Mouse (Mus musculus) olfactory bulb, adult 2 months (tissue): ENCODE measurements around the gene Frmd8. TPM values are rescaled to one million over a fixed set of nuclear protein-coding genes. Genes with fewer than 3 reads are reported as not detected.

ENCODE experiments used
- H3K27ac ChIP-seq: fragments of 200-500 bp; 2 replicates; pipeline ENCODE4 v1.5.1; 2012; ENCODE audit warnings: low read depth, low read length; ENCODE audit not compliant: insufficient read depth
- H3K4me1 ChIP-seq: fragments of 200-500 bp; 2 replicates; pipeline ENCODE4 v1.6.1; 2012; ENCODE audit warnings: low read length; ENCODE audit not compliant: control insufficient read depth, insufficient read depth
- H3K4me3 ChIP-seq: fragments of 200-500 bp; 2 replicates; pipeline ENCODE4 v1.5.1; 2012; ENCODE audit warnings: mild to moderate bottlenecking, low read depth, low read length, moderate library complexity; ENCODE audit not compliant: insufficient read depth
- CTCF ChIP-seq: fragments of 200-500 bp; IDR thresholded peaks from 2 replicates; pipeline ENCODE4 v1.5.1; 2012; ENCODE audit warnings: low read depth, mild to moderate bottlenecking, low read length, moderate library complexity; ENCODE audit not compliant: insufficient read depth
- POLR2A ChIP-seq: fragments of 200-500 bp; IDR thresholded peaks from 2 replicates; pipeline ENCODE4 v1.6.1; 2012; ENCODE audit warnings: mild to moderate bottlenecking, low read depth, low read length, moderate library complexity; ENCODE audit not compliant: insufficient read depth
- WGBS: fragments of 180-500 bp; shearing (Covaris S2); methylation state at CpG from one replicate; pipeline ENCODE4 v1.1.7; 2018; 5-methylcytosine and 5-hydroxymethylcytosine counted together
- polyA plus RNA-seq: library from polyadenylated mRNA; stranded (reverse); fragments of >200 nt; gene quantifications from 2 replicates; pipeline ENCODE4 v1.2.4, GENCODE M21; 2012; ENCODE audit warnings: low replicate concordance; ENCODE audit not compliant: missing spikeins, insufficient read depth, insufficient read length

Frmd8 gene
- polyA plus RNA-seq, 1 experiment: not detected

- no peak overlapping the region for H3K27ac ChIP-seq
- peaks cover 44% of the 10 kb centered on the region for H3K4me1 ChIP-seq
- H3K4me3 ChIP-seq: peak overlapping the region; percentile 69
- WGBS: 4% methylated on average over 13 of the region's 13 CpGs
- TF ChIP-seq CTCF (no peak), POLR2A (no peak)
These were observed 594 bp downstream of the Frmd8 start for GRCm38 (mm10) chr19:5874391-5874968.

GRCm38 (mm10) chr19:5872931-5873556, 2.0 kb downstream of the Frmd8 start:
- 91% methylated on average over 19 of the region's 19 CpGs for WGBS
- TF ChIP-seq CTCF (no peak), POLR2A (no peak)
- H3K27ac ChIP-seq: no peak overlapping the region
- H3K4me1 ChIP-seq: peaks cover 33% of the 10 kb centered on the region
- H3K4me3 ChIP-seq: no peak overlapping the region

- peaks cover 28% of the 10 kb centered on the region for H3K4me1 ChIP-seq
- WGBS: 87% methylated on average over 4 of the region's 4 CpGs
- TF ChIP-seq CTCF: no peak
- no peak for TF ChIP-seq POLR2A
These were observed 2.5 kb downstream of the Frmd8 start for GRCm38 (mm10) chr19:5872528-5872927.

GRCm38 (mm10) chr19:5871683-5872082, 3.4 kb downstream of the Frmd8 start:
- peaks cover 23% of the 10 kb centered on the region for H3K4me1 ChIP-seq
- no peak overlapping the region for H3K27ac ChIP-seq
- no peak for TF ChIP-seq CTCF
- TF ChIP-seq POLR2A: no peak
- H3K4me3 ChIP-seq: no peak overlapping the region
- WGBS: 59% methylated on average over 6 of the region's 6 CpGs

More at GRCm38 (mm10) chr19:5872528-5872927, 2.5 kb downstream of the Frmd8 start:
- no peak overlapping the region for H3K27ac ChIP-seq
- no peak overlapping the region for H3K4me3 ChIP-seq

- no peak for TF ChIP-seq CTCF
- no peak for TF ChIP-seq POLR2A
- H3K4me3 ChIP-seq: no peak overlapping the region
- H3K27ac ChIP-seq: no peak overlapping the region
- WGBS: 18% methylated on average over 6 of the region's 7 CpGs
- H3K4me1 ChIP-seq: peaks cover 23% of the 10 kb centered on the region
These were observed 3.8 kb downstream of the Frmd8 start for GRCm38 (mm10) chr19:5871273-5871672.

- no peak for TF ChIP-seq CTCF
- TF ChIP-seq POLR2A: no peak
- Histone ChIP-seq H3K4me1 (peaks cover 15% of the 10 kb centered on the region), H3K27ac (no peak overlapping the region), H3K4me3 (no peak overlapping the region)
- WGBS: 92% methylated on average over 6 of the region's 6 CpGs
These were observed 7.0 kb downstream of the Frmd8 start for GRCm38 (mm10) chr19:5868096-5868495.

GRCm38 (mm10) chr19:5864710-5865398, 10.2 kb downstream of the Frmd8 start:
- Histone ChIP-seq H3K27ac (no peak overlapping the region), H3K4me3 (no peak overlapping the region), H3K4me1 (no peaks in the 10 kb centered on the region)
- TF ChIP-seq CTCF (no peak), POLR2A (no peak)
- WGBS: 93% methylated on average over 20 of the region's 20 CpGs

GRCm38 (mm10) chr19:5863776-5864175, 11.3 kb downstream of the Frmd8 start:
- Histone ChIP-seq H3K4me3 (no peak overlapping the region), H3K27ac (no peak overlapping the region), H3K4me1 (no peaks in the 10 kb centered on the region)
- TF ChIP-seq POLR2A (no peak), CTCF (no peak)
- WGBS: 95% methylated on average over 5 of the region's 5 CpGs
